10 mouse cellular contexts compared by ENCODE assay signal in the genomic region with DNA sequence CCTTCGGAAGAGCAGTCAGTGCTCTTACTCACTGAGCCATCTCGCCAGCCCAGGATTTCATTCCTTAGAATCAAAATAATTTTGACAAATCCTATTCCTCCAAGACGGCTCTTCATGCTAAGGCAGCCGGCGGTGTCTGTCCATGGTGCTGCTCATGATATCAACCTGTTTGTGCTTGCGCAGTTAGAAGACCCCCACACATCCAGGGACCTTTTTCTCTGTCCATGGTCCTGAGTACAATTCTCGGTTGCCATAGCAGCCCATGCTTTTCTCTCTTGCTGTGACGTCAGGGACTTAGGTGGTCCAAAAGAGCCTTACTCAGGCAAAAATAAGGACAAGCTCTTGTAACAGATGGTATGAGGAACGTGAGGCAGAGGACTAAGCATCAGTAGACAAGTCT. TPM values are rescaled to one million over a fixed set of nuclear protein-coding genes. Genes with fewer than 3 reads are reported as not detected.
DNase-seq lines count a peak whose midpoint lies in the region; ATAC-seq and TF ChIP-seq lines count a peak whose summit lies in the region.
"Had no signal": no experiment of that assay in that cellular context is flagged by ENCODE, and none has a peak within 500 bp of the region (broad histone marks: within the 10 kb centered on the region; RNA-seq: fewer than 3 reads in every experiment).

No protein-coding gene starts in this region.

- 16% methylated on average over 9 of the region's 9 CpGs for WGBS in hindbrain, embryonic 16.5 days
- WGBS in hindbrain, embryonic 14.5 days = 20% methylated on average over 9 of the region's 9 CpGs

- no peaks in the 10 kb centered on the region for H3K4me1 ChIP-seq in hindbrain, embryonic 16.5 days (ENCODE audit: control insufficient read depth, insufficient read depth, low read depth, low read length)
- no peaks in the 10 kb centered on the region for H3K4me1 ChIP-seq in hindbrain, embryonic 14.5 days (replicated peaks; ENCODE audit: control insufficient read depth, insufficient read depth, low read length)
- no peaks in the 10 kb centered on the region for H3K4me1 ChIP-seq in G1E (ENCODE audit: insufficient read depth, low read depth, low read length)
- H3K4me1 ChIP-seq: neural tube, embryonic 12.5 days had no signal

- H3K4me3 ChIP-seq in hindbrain, embryonic 16.5 days (ENCODE audit: low read length) = no peak overlapping the region
- no peak overlapping the region for H3K4me3 ChIP-seq in hindbrain, embryonic 14.5 days (replicated peaks; ENCODE audit: low read length)
- no peak overlapping the region for H3K4me3 ChIP-seq in G1E (ENCODE audit: low read depth, low read length)
- H3K4me3 ChIP-seq: neural tube, embryonic 12.5 days had no signal

- no peak overlapping the region for H3K9ac ChIP-seq in hindbrain, embryonic 16.5 days (ENCODE audit: low read depth, low read length)
- H3K9ac ChIP-seq in hindbrain, embryonic 14.5 days = no peak overlapping the region
- H3K9ac ChIP-seq: neural tube, embryonic 12.5 days had no signal

- H3K36me3 ChIP-seq in hindbrain, embryonic 16.5 days (ENCODE audit: control insufficient read depth, insufficient read depth, low read length) = no peaks in the 10 kb centered on the region
- no peaks in the 10 kb centered on the region for H3K36me3 ChIP-seq in hindbrain, embryonic 14.5 days (replicated peaks; ENCODE audit: control insufficient read depth, insufficient read depth)
- H3K36me3 ChIP-seq in G1E (replicated peaks) = no peaks in the 10 kb centered on the region
- H3K36me3 ChIP-seq: neural tube, embryonic 12.5 days had no signal

- no peak for TF ChIP-seq CTCF in G1E (IDR thresholded peaks at IDR 0.05; ENCODE audit: low read depth, low read length)

- no peaks in the 10 kb centered on the region for H3K9me3 ChIP-seq in hindbrain, embryonic 16.5 days (ENCODE audit: control insufficient read depth, low read length)
- H3K9me3 ChIP-seq in hindbrain, embryonic 14.5 days (ENCODE audit: control insufficient read depth, low read length) = no peaks in the 10 kb centered on the region
- no peaks in the 10 kb centered on the region for H3K9me3 ChIP-seq in G1E (replicated peaks)
- H3K9me3 ChIP-seq: neural tube, embryonic 12.5 days had no signal

- H3K27ac ChIP-seq in hindbrain, embryonic 16.5 days (ENCODE audit: low read depth, low read length) = no peak overlapping the region
- H3K27ac ChIP-seq in hindbrain, embryonic 14.5 days = no peak overlapping the region
- H3K27ac ChIP-seq: neural tube, embryonic 12.5 days had no signal

- peaks cover 3% of the 10 kb centered on the region for H3K27me3 ChIP-seq in hindbrain, embryonic 16.5 days (replicated peaks; ENCODE audit: control insufficient read depth, insufficient read depth, low read length)
- no peaks in the 10 kb centered on the region for H3K27me3 ChIP-seq in hindbrain, embryonic 14.5 days (ENCODE audit: control insufficient read depth, insufficient read depth, low read length)
- peaks cover 17% of the 10 kb centered on the region for H3K27me3 ChIP-seq in G1E (ENCODE audit: insufficient read depth, low read length)
- H3K27me3 ChIP-seq: neural tube, embryonic 12.5 days had no signal

- DNase-seq in hindbrain, embryonic 14.5 days (ENCODE audit: low spot score) = no peak
- DNase-seq in G1E (ENCODE audit: low spot score) = peak; percentile 10
- DNase-seq in embryo, embryonic 11 days = peak; percentile 89
- peak; percentile 91 for DNase-seq in mesoderm, embryonic 11.5 days (ENCODE audit: low read depth, low spot score)
- no peak for DNase-seq in T-cell, adult 2 months (ENCODE audit: low spot score)
- DNase-seq in urinary bladder, postnatal 25 days (ENCODE audit: low spot score) = no peak
- DNase-seq in urinary bladder, adult 2 months (ENCODE audit: low spot score) = no peak
- DNase-seq: layer of hippocampus, postnatal 36 days had no signal

- no peak overlapping the region for H3K4me2 ChIP-seq in hindbrain, embryonic 16.5 days (ENCODE audit: low read length)
- H3K4me2 ChIP-seq in hindbrain, embryonic 14.5 days (replicated peaks) = no peak overlapping the region
- H3K4me2 ChIP-seq: neural tube, embryonic 12.5 days had no signal

- 0 out of 2 replicates have a peak, but pooled peaks have one; percentile 45 for ATAC-seq in hindbrain, embryonic 16.5 days
- no peak for ATAC-seq in hindbrain, embryonic 14.5 days (ENCODE audit: low FRiP score)
- ATAC-seq in G1E (ENCODE audit: extremely low read depth, insufficient number of reproducible peaks, low FRiP score, poor library complexity, severe bottlenecking) = no peak

RNA-seq across cellular contexts. Expression of gene Psmb2, which starts 22.1 kb away (rescaled TPM):
- 399 and 420 TPM in 2 replicates for polyA plus RNA-seq in hindbrain, embryonic 16.5 days (2015; fragmentation: Nextera tagmentation; extraction: Ambion mirVana)
- 432 and 451 TPM in 2 replicates for polyA plus RNA-seq in hindbrain, embryonic 14.5 days (2014; fragmentation: Nextera tagmentation; extraction: Ambion mirVana)
- total RNA-seq in G1E (2014; fragmentation: Nextera tagmentation) (269 and 289 TPM in 2 replicates), G1E (2017) (199 and 210 TPM in 2 replicates)
- polyA plus RNA-seq in G1E (2012) = 142 and 179 TPM in 2 replicates
- polyA plus RNA-seq in urinary bladder, adult 2 months (2012; rRNA removed) = 174 and 200 TPM in 2 replicates

RNA-seq across cellular contexts. Expression of gene 5730409E04Rik, which starts 45.7 kb away (rescaled TPM):
- polyA plus RNA-seq in hindbrain, embryonic 16.5 days (2015; fragmentation: Nextera tagmentation; extraction: Ambion mirVana) = 14.0 and 22.1 TPM in 2 replicates
- polyA plus RNA-seq in hindbrain, embryonic 14.5 days (2014; fragmentation: Nextera tagmentation; extraction: Ambion mirVana) = 15.6 and 16.8 TPM in 2 replicates
- total RNA-seq in G1E (2014; fragmentation: Nextera tagmentation) = not detected in 2 replicates
- not detected in 2 replicates for total RNA-seq in G1E (2017)
- polyA plus RNA-seq in G1E (2012) = not detected in 2 replicates
- polyA plus RNA-seq in urinary bladder, adult 2 months (2012; rRNA removed) = 20.7 and 26.9 TPM in 2 replicates

Comparison
In these comparisons a context has a peak if more than half of its experiments do, and no peak if none do; other contexts are left out.
1. DNase-seq: peak in G1E (single experiment), embryo, embryonic 11 days (single experiment) and mesoderm, embryonic 11.5 days (single experiment); none in hindbrain, embryonic 14.5 days (single experiment), T-cell, adult 2 months (single experiment), urinary bladder, postnatal 25 days (single experiment) and urinary bladder, adult 2 months (single experiment).
2. RNA of gene 5730409E04Rik, which starts 45.7 kb away (polyA plus RNA-seq): 14.0 to 22.1 TPM in hindbrain, embryonic 16.5 days, 20.7 to 26.9 TPM in urinary bladder, adult 2 months and 15.6 to 16.8 TPM in hindbrain, embryonic 14.5 days; not detected in G1E; every median in the first group is over 10 times any median in the second.